Mouse (Mus musculus) cerebellum, adult 8-10 months (tissue): ENCODE measurements around the gene Mcm2.
A peak's percentile ranks its signal among the peaks of the same experiment; 100 is the strongest.

ENCODE experiments used
- DNase-seq: peaks from one replicate; pipeline ENCODE4 v3.0.0; 2022

The Mcm2 gene

DNA sequence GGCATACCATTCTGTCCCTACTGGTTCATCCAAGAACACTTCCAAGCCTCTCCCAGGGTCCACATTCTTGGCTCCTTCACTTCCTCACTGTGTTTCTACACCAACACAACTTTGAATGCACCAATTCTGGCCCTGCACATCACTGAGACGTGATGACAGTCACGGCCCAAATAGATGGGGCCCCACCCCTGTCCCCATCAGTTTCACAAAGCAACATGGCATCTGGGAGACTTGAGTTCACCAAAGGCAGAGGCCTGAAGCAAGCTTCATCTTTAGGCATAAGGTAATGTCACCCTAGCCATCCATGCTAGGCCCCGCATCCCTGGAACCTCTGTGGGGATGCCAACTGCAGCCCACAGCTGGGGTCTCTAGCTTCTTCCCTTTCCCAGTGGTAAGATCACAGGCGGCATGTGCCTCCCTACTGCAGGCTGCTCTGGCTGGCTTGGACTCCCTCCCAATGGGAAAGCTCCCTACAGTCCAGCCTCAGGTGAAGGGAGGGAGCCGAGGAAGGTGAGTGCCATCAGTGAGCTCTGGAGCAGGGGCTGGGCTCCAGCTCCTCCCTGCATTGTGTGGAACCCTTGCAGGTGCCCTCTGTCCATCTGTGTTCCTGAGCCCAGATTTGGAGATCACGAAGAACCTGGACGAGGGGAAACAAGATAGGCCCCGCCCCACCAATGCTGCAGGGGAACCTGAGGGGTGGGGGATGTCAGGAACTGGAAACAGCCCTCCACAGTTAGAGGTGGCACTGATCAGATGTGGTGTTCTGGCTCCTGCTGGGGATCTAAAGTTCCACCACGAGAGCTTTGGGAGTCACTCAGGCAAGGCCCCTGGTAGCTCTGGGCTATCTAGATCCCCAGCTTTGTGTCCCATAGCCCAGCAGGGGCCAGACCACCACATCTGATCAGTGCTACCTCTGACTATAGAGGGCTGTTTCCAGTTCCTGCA is 54.5 kb downstream of the Mcm2 start:
- DNase-seq: no peak

DNA sequence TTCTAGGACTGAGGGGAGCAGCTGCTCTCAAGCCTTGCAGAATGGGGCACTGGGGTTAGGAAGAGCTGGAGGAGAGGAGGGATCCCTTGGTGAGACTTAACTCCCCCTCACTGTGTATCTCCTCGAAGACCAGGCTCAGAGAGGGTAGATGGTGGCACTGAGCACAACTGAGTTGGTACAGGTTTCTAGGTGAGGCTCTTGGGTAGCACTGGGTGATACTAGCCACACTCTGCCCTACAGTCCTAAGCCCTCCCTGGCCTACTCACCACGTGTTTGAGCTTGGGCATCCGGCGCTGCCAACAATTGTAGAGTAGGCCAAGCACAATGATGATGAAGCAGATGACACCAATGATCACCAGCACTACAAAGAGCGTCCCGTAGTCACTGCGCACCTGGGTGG is 55.3 kb downstream of the Mcm2 start:
- no peak for DNase-seq

DNA sequence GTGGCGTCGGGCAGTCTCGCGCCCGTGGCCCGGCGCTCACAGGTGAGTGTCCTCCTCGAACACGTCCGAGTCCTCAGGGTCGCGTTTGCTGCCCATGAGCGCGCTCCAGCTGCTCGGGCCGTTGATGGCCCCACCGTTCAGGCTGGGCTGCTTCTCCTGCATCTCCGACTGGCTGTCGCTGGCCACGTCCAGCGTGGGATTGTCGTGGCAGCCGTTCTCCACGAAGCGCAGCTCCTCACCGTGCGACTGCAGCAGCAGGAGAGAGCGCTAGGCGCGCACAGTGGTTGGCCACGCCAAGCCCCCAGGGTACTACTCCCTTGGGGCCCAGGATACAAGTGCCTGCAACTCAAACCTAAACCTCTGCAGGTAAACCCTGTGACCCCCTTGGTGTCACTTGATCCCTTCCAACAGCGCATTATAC is 55.8 kb downstream of the Mcm2 start:
- DNase-seq: peak; percentile 66

DNA sequence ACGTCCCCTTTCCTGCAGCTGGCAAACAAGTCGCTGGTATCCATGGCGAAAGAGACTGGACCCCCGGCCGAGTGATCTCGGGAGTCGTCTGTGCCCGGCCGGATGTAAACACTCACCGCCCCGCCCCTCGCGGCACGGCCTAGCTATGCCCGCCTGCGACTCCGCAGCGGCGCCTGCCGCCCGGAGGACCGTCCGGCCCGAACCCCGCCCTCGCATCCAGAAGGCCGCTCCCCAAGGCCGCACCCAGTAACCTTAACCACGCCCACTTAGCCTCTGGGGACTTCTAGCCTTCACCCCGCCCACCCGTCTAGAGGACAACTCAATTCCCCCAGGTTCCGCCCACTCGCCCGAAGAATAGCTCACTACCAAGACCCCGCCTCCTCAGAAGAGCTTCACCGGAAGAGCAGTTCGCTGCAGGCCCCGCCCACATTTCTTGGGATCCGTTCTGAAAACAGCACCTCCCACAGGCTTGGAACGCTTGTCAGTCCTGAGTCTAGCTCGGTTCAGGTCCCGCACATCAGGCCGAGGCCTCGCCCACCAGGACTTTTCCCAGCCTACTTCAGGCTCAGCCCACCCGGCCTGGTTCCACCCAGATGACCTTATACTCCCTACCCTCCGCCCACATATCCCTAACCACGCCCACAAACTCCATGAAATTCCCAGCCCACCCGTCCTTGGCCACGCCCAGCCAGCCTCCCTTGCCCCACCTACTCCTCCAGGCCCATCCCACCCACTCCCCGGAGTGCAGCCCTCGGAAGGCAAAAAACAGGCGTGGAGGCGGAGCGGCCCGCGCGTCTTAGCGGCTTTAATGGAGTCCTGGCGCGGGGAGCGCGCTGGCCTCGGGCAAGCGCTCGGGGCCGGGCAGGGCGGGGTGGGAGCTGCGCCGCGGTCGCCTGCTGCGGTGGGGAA is 56.5 kb downstream of the Mcm2 start, which contains the start of gene Abtb1:
Gene Abtb1, minus strand, starts transcription at position 204 of the 909 bp plus-strand sequence.
- peak; percentile 99 for DNase-seq

DNA sequence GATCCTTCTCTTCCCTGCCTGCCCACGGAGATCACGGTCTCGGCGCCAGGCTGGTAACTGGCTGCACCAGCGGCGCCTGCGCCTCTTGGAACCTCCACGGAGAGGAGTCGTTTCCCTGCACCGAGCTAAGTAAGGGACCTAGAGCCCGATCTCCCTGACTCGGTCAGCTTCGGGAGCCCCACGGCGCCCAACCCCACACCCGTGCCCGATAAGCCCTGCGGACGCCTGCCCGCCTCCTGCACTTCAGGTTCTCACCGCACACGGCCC is 57.1 kb downstream of the Mcm2 start:
- no peak for DNase-seq

DNA sequence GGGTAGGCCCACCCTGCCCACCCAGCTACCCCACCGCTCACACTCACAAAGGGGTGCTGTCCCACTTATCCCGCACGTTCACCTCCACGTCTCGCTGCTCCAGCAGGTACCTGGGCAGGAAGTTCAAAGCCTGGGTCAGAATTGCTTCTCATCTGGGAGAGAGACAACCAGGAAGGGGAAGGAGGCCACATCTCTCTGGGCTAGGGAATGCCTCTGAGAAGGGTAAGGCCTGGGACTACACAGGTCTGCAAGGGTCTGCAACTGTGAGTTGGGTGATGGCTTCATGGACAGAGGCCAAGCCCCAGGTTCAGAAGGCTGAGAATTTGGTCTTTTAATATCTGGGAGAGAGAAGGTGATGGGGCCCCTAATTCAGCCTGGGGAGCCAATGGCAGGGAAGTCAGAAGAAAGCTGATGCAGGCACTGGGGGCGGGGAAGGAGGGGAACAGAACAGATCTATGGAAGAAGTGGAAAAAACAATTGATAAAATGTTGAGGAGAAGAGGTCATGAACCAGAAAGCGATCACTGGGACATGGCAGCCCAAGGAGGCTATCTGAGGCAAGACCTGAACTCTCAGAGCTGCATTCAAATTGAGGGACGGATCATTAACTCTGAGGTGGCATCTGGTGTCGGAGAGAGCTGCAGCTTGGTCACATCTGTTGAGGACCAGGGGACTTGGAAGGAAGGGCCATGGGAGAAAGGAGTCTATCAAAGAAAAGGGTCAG is 57.6 kb downstream of the Mcm2 start:
- DNase-seq: no peak

DNA sequence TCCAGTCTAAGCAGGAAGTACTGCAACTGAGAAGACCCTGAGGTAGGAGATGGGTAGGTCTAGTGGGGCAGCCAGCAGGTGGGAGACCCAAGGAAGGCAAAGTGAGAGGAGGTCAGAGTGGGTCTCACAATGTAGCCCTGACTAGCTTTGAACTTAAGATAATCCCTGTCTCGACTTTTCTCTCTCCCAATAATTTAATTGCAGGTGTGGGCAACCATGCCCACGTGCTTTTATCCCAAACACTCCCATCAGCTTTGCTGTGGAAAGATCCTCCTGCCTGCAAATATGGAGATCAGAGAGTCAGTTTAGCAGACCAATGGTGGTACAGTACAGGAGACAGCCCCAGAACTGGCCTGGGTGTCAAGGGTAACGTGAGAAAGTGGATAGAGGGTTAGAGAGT is 58.4 kb downstream of the Mcm2 start:
- DNase-seq: no peak

DNA sequence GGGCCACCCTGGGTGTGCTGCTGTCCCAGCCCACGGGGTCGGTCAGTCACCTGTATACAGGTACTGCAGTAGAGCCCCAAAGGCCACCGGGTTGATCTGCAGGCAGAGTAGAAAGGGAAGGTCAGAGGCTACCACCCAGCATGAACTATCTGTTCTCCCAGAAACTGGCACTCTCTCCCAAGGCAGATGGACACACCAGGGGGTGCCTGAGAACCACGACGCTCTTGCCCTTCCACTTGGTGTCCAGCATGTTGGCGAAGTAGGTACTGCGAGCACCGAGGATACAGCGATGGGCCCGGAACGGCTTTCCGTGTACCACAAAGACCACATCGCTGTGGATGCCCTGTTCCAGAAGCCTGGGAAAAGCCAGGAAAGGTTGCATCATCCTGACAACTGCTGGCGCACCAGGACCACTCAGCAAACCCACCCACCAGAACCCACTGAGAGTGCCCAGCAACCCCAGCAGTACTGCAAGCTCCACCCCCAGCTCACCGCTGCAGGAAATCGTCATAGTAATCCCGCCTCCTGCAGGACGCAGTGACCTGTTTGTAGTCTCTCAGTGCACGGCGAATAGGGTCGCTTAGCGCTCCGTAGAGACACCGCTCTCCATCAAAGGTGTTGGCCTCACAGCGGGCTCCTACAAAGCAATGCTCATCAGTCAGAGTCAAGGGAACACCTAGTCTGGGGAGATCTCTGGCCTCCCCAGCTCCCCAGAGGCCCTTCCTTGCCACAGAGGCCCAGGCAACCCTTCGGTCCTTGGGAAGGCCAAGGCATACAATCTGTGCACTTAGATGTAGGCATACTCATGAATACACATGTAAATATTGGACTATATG is 59.2 kb downstream of the Mcm2 start:
- no peak for DNase-seq

DNA sequence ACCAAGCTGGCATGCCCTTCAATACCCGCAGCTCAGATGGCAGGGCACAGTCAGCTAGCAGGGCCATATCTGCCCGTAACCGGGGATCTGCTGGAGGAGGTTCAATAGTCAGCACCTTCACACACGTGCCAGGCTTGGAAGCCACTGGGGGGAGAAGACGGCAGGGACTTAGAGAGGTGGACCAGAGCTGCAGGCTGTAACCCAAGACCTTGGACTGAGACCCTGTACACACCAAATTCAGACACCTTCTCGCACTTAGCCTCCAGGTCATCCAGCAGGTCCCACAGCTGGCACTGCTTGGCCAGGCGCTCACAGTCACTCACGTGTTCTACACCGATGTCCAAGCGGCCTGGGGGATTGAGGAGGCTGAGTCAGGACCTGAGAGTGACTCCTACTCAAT is 60.0 kb downstream of the Mcm2 start:
- no peak for DNase-seq

DNA sequence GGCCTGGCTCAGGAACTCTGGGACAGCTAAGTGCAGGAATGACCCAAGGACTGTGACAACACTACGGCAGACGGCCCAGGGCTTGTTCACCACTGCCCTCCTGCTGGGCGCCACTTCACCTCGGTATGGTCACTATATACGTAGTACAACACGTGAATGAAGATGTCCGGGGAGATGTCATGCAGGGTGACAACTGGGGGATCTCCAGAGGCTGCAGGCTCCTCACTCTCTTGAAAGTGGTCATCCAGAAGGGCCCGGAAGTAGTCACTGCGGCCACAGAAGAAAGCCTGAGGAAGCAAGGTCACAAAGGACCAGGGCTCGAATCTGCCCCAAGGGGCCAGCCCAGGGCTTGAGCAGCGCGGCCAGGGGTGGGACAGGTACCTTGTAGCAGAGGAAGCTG is 60.6 kb downstream of the Mcm2 start:
- DNase-seq: no peak

DNA sequence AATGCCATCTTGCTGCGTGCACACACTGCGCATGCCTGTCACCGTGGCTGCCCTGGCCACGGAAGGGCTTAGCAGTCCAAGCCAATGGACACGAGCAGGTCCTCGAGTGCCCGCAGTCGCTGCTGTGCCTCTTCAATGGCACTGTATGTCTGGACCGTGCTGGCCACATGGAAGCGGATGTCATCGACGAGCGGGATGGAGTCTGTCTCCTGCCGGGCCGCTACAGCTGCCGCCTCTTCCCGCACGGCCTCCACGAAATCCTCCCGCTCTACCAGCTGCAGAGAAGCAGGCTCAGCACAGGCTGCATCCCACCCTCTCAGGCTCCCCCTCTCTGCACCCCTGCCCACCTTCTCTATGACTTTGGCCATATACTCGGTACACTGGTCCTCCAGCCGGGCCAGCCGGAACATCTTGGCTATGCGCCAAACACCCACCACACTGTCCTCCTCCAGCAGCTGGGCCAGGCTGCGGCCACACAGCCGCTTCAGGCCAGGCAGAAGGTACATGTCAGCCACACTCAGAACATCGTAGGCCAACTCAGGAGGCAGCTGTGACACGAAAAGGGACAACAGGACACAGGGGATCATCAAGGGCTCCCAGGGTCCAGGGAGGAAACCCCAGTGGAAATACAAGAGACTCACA is 62.3 kb downstream of the Mcm2 start:
- no peak for DNase-seq

DNA sequence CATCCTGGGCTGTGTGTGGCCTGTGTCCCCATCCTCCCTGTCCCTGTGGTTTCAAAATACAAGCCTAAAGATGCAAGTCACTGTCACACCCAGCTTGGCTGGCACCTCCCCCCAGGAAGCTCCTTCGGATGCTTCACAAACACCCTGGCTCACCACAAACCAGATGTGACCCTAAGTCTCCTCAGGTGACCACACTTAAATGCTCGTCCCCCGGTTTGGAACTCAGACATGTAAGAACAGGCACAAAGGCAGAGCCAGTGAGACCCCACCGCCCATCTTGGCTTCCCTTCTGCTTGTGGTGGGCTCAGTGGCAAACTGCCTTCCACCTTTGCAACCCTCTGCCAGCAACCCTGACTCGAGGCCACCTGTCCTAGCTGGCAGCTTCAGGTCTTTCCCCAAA is 63.5 kb downstream of the Mcm2 start:
- DNase-seq: no peak
